Mouse (Mus musculus) heart, adult 11 months (tissue): ENCODE measurements at regions not wholly inside any gene's neighbourhood (a gene's known extent, or its start where the extent isn't known, plus 50 kb on each side); places are given as distances from the start of the nearest gene placed in this dataset.

Source experiments
- DNase-seq: peaks from one replicate; pipeline ENCODE4 v3.0.0; 2022

- no peak for DNase-seq
Measured at GRCm38 (mm10) chr8:32958331-32958730, 470.2 kb upstream of the 5930422O12Rik start.

GRCm38 (mm10) chr8:32958855-32959254 lies 469.7 kb upstream of the 5930422O12Rik start:
- no peak for DNase-seq

GRCm38 (mm10) chr8:32959326-32960064 lies 469.0 kb upstream of the 5930422O12Rik start:
- no peak for DNase-seq

- no peak for DNase-seq
Measured at GRCm38 (mm10) chr8:32990216-32990615, 438.3 kb upstream of the 5930422O12Rik start.

GRCm38 (mm10) chr8:33003967-33004564 lies 424.4 kb upstream of the 5930422O12Rik start:
- no peak for DNase-seq

GRCm38 (mm10) chr8:33004570-33004969 lies 423.9 kb upstream of the 5930422O12Rik start:
- DNase-seq: no peak

- DNase-seq: no peak
Measured at GRCm38 (mm10) chr8:33010106-33010505, 418.4 kb upstream of the 5930422O12Rik start.

GRCm38 (mm10) chr8:33012784-33013183 lies 415.7 kb upstream of the 5930422O12Rik start:
- DNase-seq: no peak

GRCm38 (mm10) chr8:33015861-33016260 lies 412.6 kb upstream of the 5930422O12Rik start:
- no peak for DNase-seq

GRCm38 (mm10) chr8:33026973-33027372 lies 401.5 kb upstream of the 5930422O12Rik start:
- DNase-seq: no peak

- no peak for DNase-seq
Measured at GRCm38 (mm10) chr8:33029453-33029852, 399.1 kb upstream of the 5930422O12Rik start.

GRCm38 (mm10) chr8:33052017-33052416 lies 376.5 kb upstream of the 5930422O12Rik start:
- DNase-seq: no peak

- no peak for DNase-seq
Measured at GRCm38 (mm10) chr8:33065566-33065965, 362.9 kb upstream of the 5930422O12Rik start.

- DNase-seq: no peak
Measured at GRCm38 (mm10) chr8:33066168-33066567, 362.3 kb upstream of the 5930422O12Rik start.

- DNase-seq: no peak
Measured at GRCm38 (mm10) chr8:33067453-33068039, 361.0 kb upstream of the 5930422O12Rik start.

GRCm38 (mm10) chr8:33068468-33068867 lies 360.0 kb upstream of the 5930422O12Rik start:
- no peak for DNase-seq

GRCm38 (mm10) chr8:33075186-33075585 lies 353.3 kb upstream of the 5930422O12Rik start:
- DNase-seq: no peak

- DNase-seq: no peak
Measured at GRCm38 (mm10) chr8:33076253-33076652, 352.3 kb upstream of the 5930422O12Rik start.

- DNase-seq: no peak
Measured at GRCm38 (mm10) chr8:33078125-33078524, 350.4 kb upstream of the 5930422O12Rik start.

GRCm38 (mm10) chr8:33079867-33080585 lies 348.5 kb upstream of the 5930422O12Rik start:
- no peak for DNase-seq

- DNase-seq: no peak
Measured at GRCm38 (mm10) chr8:33081941-33082340, 346.6 kb upstream of the 5930422O12Rik start.

GRCm38 (mm10) chr8:33085461-33085860 lies 343.0 kb upstream of the 5930422O12Rik start:
- DNase-seq: no peak

GRCm38 (mm10) chr8:33089731-33090130 lies 338.8 kb upstream of the 5930422O12Rik start:
- DNase-seq: no peak
